Mouse (Mus musculus) intestine, embryonic 14.5 days (tissue): ENCODE data around the gene Vmn1r4. TPM values are rescaled to one million over a fixed set of nuclear protein-coding genes. Genes with fewer than 3 reads are reported as not detected.

Experiments used
- ATAC-seq: fragments of 200-750 bp; cut with Nextera tagmentation; replicated peaks from 2 replicates; pipeline ENCODE4 v1.8.0; 2017; ENCODE audit warnings: low read depth, moderate number of reproducible peaks, moderate TSS enrichment, moderate library complexity; ENCODE audit not compliant: low FRiP score, low TSS enrichment
- DNase-seq: peaks from one replicate; pipeline ENCODE4 v3.0.0-alpha.2; 2018; ENCODE audit warnings: low spot score
- H3K27ac ChIP-seq: fragments of 300-500 bp; sonication (generic); 2 replicates; pipeline ENCODE4 v1.5.1; 2014; ENCODE audit warnings: low read depth, mild to moderate bottlenecking, control low read depth
- H3K27me3 ChIP-seq: fragments of 300-500 bp; sonication (generic); replicated peaks from 2 replicates; pipeline ENCODE4 v1.6.1; 2014; ENCODE audit warnings: low read length, control low read depth; ENCODE audit not compliant: control insufficient read depth, insufficient read depth
- H3K36me3 ChIP-seq: fragments of 300-500 bp; sonication (generic); 2 replicates; pipeline ENCODE4 v1.6.1; 2014; ENCODE audit warnings: low read length, control low read depth; ENCODE audit not compliant: control insufficient read depth, insufficient read depth
- H3K4me1 ChIP-seq: fragments of 300-500 bp; sonication (generic); replicated peaks from 2 replicates; pipeline ENCODE4 v1.6.1; 2014; ENCODE audit warnings: low read length, control low read depth, mixed read lengths; ENCODE audit not compliant: control insufficient read depth, insufficient read depth
- H3K4me2 ChIP-seq: fragments of 300-500 bp; sonication (generic); 2 replicates; pipeline ENCODE4 v1.6.1; 2014; ENCODE audit warnings: low read length
- H3K4me3 ChIP-seq: fragments of 300-500 bp; sonication (generic); 2 replicates; pipeline ENCODE4 v1.5.1; 2014; ENCODE audit warnings: low read depth, low read length, control low read depth, mixed read lengths
- H3K9ac ChIP-seq: fragments of 300-500 bp; sonication (generic); 2 replicates; pipeline ENCODE4 v1.6.1; 2014; ENCODE audit warnings: mild to moderate bottlenecking, low read length
- H3K9me3 ChIP-seq: fragments of 300-500 bp; sonication (generic); 2 replicates; pipeline ENCODE4 v1.6.1; 2016; ENCODE audit warnings: low read length, control low read depth; ENCODE audit not compliant: control insufficient read depth
- WGBS: fragments of 180-500 bp; shearing (Covaris S2); extraction: QIAGEN DNeasy Blood & Tissue Kit; methylation state at CpG from one replicate; pipeline ENCODE4 v1.1.7; 2014; 5-methylcytosine and 5-hydroxymethylcytosine counted together
- polyA plus RNA-seq: library from polyadenylated mRNA; unstranded; fragments of >200 nt; fragmentation: Nextera tagmentation; extraction: Ambion mirVana; gene quantifications from 2 replicates; pipeline ENCODE4 v1.2.1, GENCODE M21; 2014

The Vmn1r4 gene
- polyA plus RNA-seq, 1 experiment from 2014 or later, result 0.31 TPM

GRCm38 (mm10) chr6:56901824-56902386, 21.9 kb upstream of the Vmn1r4 start:
- no peaks in the 10 kb centered on the region for H3K36me3 ChIP-seq
- H3K9ac ChIP-seq, result no peak overlapping the region
- no peaks in the 10 kb centered on the region for H3K27me3 ChIP-seq
- H3K27ac ChIP-seq, result peak overlapping the region; percentile 33; the same call in 1 of the 2 replicates
- H3K4me1 ChIP-seq, result peaks cover 20% of the 10 kb centered on the region
- DNase-seq (peak; percentile 78), ATAC-seq (peak; percentile 89)
- WGBS, result 48% methylated on average over 12 of the region's 12 CpGs
- no peaks in the 10 kb centered on the region for H3K9me3 ChIP-seq
- peak overlapping the region; percentile 37 for H3K4me2 ChIP-seq
- no peak overlapping the region for H3K4me3 ChIP-seq

DNA sequence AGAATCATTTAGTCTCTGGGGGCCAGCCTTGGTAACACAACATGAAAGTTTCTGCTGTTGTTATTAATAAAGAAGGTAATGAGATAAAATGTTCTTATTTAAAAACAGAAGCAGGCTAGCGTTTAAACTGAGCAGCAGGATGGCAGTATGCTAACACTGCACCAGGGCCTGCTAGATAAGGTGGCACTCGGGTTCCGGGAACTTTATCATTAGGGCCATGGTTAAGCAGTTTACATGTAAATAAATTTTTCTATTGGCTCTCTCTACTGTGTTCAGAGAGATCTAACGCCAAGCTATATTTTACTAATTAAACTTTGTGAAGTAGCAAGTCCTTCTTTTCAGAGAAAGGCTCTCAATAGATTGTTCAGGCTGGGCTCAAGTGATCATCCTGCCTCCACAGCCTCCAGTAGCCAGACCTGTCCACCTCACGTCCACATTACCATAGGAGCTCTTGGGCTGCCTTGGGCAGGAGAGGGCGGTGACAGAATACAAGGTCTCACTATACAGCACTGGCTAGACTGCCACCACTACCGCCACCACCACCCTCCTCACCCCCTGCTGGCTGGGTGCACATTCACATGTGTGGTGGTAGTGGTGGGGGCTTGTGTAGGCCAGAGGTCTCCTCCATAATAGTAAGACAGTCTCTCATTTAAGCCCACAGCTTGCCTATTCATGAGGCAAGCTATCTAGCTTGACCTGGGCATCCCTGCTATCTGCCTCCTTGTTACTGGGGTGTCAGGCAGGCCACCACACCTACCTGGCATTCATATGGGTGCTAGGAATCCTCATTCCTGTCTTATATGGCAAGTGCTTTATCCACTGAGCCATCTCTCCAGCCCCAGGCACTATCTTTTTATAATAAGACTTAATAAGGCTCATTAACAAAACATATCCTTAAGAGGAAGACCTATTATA, 21.0 kb upstream of the Vmn1r4 start:
- no peak overlapping the region for H3K9ac ChIP-seq
- ATAC-seq (no peak), DNase-seq (no peak)
- no peak overlapping the region for H3K27ac ChIP-seq
- H3K4me2 ChIP-seq, result no peak overlapping the region
- peaks cover 20% of the 10 kb centered on the region for H3K4me1 ChIP-seq
- H3K9me3 ChIP-seq, result no peaks in the 10 kb centered on the region
- no peaks in the 10 kb centered on the region for H3K36me3 ChIP-seq
- no peaks in the 10 kb centered on the region for H3K27me3 ChIP-seq
- H3K4me3 ChIP-seq, result no peak overlapping the region
- 83% methylated on average over 7 of the region's 7 CpGs for WGBS

DNA sequence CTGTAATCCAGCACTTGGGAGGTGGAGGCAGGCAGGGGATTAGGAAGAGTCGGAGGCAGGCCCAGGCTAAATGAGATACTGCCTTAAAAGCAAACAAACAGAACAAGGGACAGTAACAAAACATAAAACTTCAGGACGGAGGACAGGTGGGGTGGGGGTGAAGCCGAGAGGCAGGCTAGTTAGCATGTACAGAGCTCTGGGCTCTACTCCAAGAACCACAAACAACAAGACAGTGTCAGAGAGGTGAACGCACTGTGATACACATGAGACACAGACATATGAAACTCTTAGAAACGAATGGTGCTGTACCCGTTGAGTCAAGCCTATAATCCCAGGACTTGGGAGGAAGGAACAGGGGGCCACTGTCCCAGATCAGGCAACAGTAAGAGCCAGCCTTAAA, 20.0 kb upstream of the Vmn1r4 start:
- H3K36me3 ChIP-seq, result no peaks in the 10 kb centered on the region
- WGBS, result 32% methylated on average over 6 of the region's 6 CpGs
- no peak for ATAC-seq
- no peak overlapping the region for H3K4me2 ChIP-seq
- H3K27me3 ChIP-seq, result no peaks in the 10 kb centered on the region
- DNase-seq, result no peak
- H3K4me1 ChIP-seq, result peaks cover 20% of the 10 kb centered on the region
- no peaks in the 10 kb centered on the region for H3K9me3 ChIP-seq
- no peak overlapping the region for H3K9ac ChIP-seq
- no peak overlapping the region for H3K27ac ChIP-seq
- H3K4me3 ChIP-seq, result no peak overlapping the region

- no peaks in the 10 kb centered on the region for H3K27me3 ChIP-seq
- ATAC-seq (no peak), DNase-seq (no peak)
- H3K4me2 ChIP-seq, result no peak overlapping the region
- no peak overlapping the region for H3K4me3 ChIP-seq
- H3K4me1 ChIP-seq, result peaks cover 20% of the 10 kb centered on the region
- 0 out of 2 replicates have a peak overlapping the region, but pooled peaks have one; percentile 19 for H3K27ac ChIP-seq
- WGBS, result 100% methylated on average over 1 of the region's 1 CpGs
- H3K9me3 ChIP-seq, result no peaks in the 10 kb centered on the region
- H3K36me3 ChIP-seq, result no peaks in the 10 kb centered on the region
- H3K9ac ChIP-seq, result no peak overlapping the region
Observed at GRCm38 (mm10) chr6:56904330-56904729, 19.5 kb upstream of the Vmn1r4 start.

DNA sequence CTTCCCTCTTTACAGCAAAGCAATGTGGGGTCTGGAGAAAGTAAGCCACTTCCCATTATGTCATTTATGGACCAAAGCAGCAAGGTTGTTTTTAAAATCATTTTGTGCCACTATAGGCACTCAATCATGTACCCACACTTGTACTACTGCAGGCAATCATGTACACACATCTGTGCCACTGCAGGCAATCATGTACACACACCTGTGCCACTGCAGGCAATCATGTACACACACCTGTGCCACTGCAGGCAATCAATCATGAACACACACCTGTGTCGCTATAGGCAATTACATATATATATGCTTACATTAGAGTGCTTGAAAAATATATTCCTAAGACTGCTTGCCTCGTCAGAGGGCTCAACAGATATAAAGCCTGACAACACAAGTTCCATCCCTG, 18.8 kb upstream of the Vmn1r4 start:
- Histone ChIP-seq H3K27ac (no peak overlapping the region), H3K9ac (no peak overlapping the region), H3K36me3 (no peaks in the 10 kb centered on the region), H3K27me3 (no peaks in the 10 kb centered on the region), H3K4me1 (peaks cover 18% of the 10 kb centered on the region), H3K4me2 (no peak overlapping the region), H3K9me3 (no peaks in the 10 kb centered on the region), H3K4me3 (no peak overlapping the region)
- 68% methylated on average over 2 of the region's 2 CpGs for WGBS
- no peak for ATAC-seq
- DNase-seq, result no peak

GRCm38 (mm10) chr6:56905486-56905885, 18.3 kb upstream of the Vmn1r4 start:
- DNase-seq (no peak), ATAC-seq (no peak)
- H3K27ac ChIP-seq, result no peak overlapping the region
- no peaks in the 10 kb centered on the region for H3K9me3 ChIP-seq
- no peaks in the 10 kb centered on the region for H3K36me3 ChIP-seq
- H3K4me2 ChIP-seq, result no peak overlapping the region
- H3K4me3 ChIP-seq, result no peak overlapping the region
- H3K4me1 ChIP-seq, result peaks cover 17% of the 10 kb centered on the region
- no peaks in the 10 kb centered on the region for H3K27me3 ChIP-seq
- 91% methylated on average over 5 of the region's 5 CpGs for WGBS
- no peak overlapping the region for H3K9ac ChIP-seq

DNA sequence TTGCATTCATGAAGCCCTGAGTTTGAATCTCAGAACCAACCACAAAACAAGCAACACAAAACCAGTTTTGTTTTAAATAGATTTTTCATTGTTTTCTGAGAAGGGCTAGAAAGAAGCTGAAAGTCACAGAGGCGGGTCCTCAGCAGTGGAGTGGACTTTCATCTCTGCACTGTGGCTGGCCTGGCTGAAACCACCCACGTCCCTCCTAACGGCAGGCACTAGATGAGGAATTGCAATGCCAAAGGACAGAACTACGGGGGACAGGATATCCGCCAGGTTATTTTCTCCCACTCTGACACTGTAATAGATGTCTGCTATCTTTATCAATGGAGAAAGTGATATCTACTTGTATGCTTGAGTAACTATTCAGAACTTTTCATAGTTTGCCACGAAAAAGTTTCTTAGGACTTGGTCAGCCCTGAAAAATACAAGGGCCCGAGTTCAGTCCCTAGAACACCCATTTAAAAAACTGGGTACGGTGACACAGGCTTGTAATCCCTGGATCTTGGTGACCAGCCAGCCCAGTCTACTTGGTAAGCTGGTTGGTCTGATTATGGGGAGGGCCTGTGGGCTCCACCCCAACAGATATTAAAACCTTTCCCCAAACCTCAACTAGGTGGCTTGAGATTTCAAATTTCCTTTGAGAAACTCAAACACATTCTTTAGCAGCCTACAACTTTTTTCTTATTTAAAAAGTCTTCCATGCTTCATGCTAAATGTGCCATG, 17.5 kb upstream of the Vmn1r4 start:
- Histone ChIP-seq H3K9me3 (no peaks in the 10 kb centered on the region), H3K4me1 (peaks cover 17% of the 10 kb centered on the region), H3K4me2 (no peak overlapping the region), H3K36me3 (no peaks in the 10 kb centered on the region), H3K27ac (no peak overlapping the region), H3K27me3 (no peaks in the 10 kb centered on the region), H3K9ac (no peak overlapping the region), H3K4me3 (no peak overlapping the region)
- 73% methylated on average over 8 of the region's 8 CpGs for WGBS
- DNase-seq (no peak), ATAC-seq (no peak)

- H3K4me2 ChIP-seq, result no peak overlapping the region
- H3K9me3 ChIP-seq, result no peaks in the 10 kb centered on the region
- no peaks in the 10 kb centered on the region for H3K27me3 ChIP-seq
- H3K4me1 ChIP-seq, result peaks cover 12% of the 10 kb centered on the region
- H3K36me3 ChIP-seq, result no peaks in the 10 kb centered on the region
- no peak overlapping the region for H3K4me3 ChIP-seq
- H3K9ac ChIP-seq, result no peak overlapping the region
- no peak overlapping the region for H3K27ac ChIP-seq
- WGBS, result 96% methylated on average over 3 of the region's 3 CpGs
- ATAC-seq, result no peak
- DNase-seq, result no peak
Observed at GRCm38 (mm10) chr6:56907973-56908372, 15.8 kb upstream of the Vmn1r4 start.
